Mouse (Mus musculus): Measurements from ENCODE around the gene Slc30a1. TPM values are rescaled to one million over a fixed set of nuclear protein-coding genes. Genes with fewer than 3 reads are reported as not detected.

The Slc30a1 gene
- total RNA-seq (2015; ENCODE audit: low replicate concordance) (12.6 and 16.6 TPM in 2 replicates), total RNA-seq (2017; ENCODE audit: low replicate concordance) (13.2 and 21.7 TPM in 2 replicates)

DNA sequence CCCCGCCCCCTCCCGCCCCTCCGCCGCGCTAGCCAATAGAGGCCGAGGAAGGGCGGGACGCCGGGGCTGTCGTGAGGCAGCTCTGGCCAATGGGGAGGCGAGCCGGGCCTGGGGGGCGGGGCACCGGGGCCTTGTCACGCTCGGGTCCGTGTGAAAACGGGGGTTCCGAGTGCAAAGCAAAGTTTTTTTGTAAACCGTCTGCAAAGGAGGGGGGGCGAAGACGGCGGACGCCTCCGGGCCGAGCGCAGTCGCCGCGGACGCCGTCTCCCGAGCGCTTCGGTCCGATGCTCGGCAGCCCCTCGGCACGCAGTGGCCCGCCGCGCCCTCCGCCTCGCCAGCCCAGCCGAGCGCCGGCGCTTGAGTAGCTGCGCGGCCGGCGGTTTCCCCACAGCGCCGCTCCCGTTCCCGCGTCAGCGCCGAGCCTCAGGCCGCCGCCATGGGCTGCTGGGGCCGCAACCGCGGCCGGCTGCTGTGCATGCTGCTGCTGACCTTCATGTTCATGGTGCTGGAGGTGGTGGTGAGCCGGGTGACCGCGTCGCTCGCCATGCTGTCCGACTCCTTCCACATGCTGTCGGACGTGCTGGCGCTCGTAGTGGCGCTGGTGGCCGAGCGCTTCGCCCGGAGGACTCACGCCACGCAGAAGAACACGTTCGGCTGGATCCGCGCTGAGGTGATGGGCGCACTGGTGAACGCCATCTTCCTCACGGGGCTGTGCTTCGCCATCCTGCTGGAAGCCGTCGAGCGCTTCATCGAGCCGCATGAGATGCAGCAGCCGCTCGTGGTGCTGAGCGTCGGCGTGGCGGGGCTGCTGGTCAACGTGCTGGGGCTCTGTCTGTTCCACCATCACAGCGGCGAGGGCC lies at the start of gene Slc30a1:
Slc30a1 (plus strand) TSS at position 197 of the 860 bp plus-strand sequence.
- ATAC-seq (replicated peaks; ENCODE audit: low FRiP score, poor library complexity, severe bottlenecking): peak; percentile 82

DNA sequence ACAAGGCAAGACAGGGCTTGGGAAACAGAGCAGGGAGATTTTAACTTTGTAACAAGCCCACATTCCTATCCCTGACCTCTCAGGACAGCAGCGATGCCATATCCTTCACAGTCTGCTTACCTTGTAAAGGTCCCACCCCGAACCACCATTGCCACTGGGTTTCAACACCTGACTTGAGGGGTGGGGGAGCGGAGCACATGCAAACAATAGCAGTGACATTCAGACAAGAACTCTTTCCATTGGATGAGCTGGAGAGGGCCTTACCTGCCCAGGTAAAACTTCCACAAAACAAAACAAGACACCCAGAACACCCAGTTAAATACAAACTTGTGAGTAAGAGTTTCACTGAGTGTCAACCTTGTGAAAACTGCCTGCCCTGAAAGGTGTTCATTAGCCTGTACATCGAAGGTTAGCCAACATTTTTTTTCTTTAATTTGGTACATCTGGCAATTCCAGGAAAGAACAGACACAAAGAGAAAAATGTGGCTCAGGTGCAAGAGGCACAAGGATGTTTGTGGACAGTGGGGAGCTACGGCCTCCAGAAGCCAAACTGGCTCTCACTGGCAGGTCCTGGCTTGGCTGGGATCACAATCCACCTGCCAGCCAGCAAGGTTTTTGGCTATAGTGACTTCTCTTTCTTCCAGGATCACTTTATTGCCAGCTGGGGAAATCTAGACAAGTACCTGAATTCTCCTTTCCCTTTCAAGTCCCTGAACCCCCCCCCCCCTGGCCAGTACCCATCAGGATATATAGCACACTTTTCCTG lies 49.5 kb upstream of the Slc30a1 start:
- ATAC-seq (replicated peaks; ENCODE audit: low FRiP score, poor library complexity, severe bottlenecking): no peak

DNA sequence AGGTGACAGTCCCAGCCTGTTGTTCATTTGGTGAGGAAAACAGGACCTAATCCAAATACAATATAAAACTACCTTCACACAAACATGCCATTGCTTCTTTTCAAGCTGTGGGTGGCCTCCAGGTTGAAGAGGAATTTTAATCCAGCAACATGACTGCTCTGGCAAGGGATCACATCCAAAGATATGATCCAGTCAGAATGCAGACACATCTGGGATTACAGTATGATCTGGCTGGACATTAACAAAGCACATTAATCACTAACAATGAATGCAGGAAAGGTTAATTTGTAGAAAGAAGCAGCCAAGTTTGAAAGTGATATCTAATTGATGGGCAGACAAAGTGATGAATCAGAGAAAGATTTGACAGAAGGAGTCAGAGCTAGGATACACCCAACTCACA lies 48.4 kb upstream of the Slc30a1 start:
- no peak for ATAC-seq (replicated peaks; ENCODE audit: low FRiP score, poor library complexity, severe bottlenecking)

DNA sequence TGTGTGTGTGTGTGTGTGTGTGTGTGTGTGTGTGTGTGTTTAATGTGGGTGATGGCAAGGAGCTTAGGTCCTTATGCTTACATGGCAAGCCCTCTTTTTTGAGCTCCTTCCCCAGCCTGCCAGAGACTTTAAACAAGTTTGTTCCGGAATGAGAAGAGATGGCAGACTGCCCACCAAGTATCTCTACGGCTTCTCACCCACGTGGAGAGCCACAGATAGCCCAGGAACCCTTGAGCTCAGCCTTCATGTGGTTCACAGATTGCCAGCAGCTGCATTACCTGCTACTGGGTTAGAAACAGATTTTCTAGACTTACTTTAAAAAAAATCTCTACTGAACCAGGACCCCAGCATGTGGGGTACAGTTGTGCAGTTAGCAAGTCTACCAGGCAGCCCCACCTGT lies 46.7 kb upstream of the Slc30a1 start:
- ATAC-seq (replicated peaks; ENCODE audit: low FRiP score, poor library complexity, severe bottlenecking): no peak

GRCm38 (mm10) chr1:191861247-191861646 lies 45.3 kb upstream of the Slc30a1 start:
- ATAC-seq (replicated peaks; ENCODE audit: low FRiP score, poor library complexity, severe bottlenecking): no peak

DNA sequence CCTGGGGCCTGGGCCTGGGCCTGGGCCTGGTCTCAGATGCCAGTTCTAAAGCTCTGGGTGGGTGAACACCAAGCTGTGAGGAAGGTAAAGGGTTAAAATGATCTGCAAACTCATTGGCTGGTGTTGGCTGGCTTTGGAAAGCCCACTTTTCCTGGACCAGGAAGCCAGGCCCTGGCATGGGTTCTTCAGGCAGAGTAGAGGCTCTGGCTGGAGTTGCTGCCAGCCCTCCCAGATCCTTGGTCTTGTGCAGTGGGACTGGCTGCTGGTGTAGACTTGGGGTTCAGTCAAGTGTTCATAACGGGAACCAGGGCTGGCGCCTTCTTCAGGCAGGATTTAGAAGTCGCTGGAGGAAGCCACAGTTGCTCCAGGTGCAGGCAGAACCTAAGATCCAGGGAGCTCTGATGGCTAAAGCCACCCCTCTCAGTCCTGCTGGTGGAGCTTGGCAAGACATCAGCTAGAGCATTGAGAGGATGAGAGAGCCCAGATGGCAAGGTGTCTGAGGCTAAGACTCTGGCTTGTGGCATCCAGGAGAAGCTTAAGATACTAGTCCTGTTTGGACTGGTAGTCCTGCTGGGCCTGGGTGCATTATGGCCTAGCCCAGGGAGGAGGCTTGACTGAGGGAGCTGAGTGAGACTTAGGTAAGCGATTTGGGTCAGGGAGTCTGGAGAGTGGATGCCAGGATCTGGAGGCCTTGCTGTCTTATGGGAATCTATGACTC lies 42.6 kb upstream of the Slc30a1 start:
- ATAC-seq (replicated peaks; ENCODE audit: low FRiP score, poor library complexity, severe bottlenecking): no peak

GRCm38 (mm10) chr1:191864551-191865027 lies 42.0 kb upstream of the Slc30a1 start:
- no peak for ATAC-seq (replicated peaks; ENCODE audit: low FRiP score, poor library complexity, severe bottlenecking)

- ATAC-seq (replicated peaks; ENCODE audit: low FRiP score, poor library complexity, severe bottlenecking): no peak
Measured at GRCm38 (mm10) chr1:191872076-191872710, 34.4 kb upstream of the Slc30a1 start.

GRCm38 (mm10) chr1:191875006-191875405 lies 31.6 kb upstream of the Slc30a1 start:
- peak; percentile 55; the same call in 1 of the 2 replicates for ATAC-seq (replicated peaks; ENCODE audit: low FRiP score, poor library complexity, severe bottlenecking)

DNA sequence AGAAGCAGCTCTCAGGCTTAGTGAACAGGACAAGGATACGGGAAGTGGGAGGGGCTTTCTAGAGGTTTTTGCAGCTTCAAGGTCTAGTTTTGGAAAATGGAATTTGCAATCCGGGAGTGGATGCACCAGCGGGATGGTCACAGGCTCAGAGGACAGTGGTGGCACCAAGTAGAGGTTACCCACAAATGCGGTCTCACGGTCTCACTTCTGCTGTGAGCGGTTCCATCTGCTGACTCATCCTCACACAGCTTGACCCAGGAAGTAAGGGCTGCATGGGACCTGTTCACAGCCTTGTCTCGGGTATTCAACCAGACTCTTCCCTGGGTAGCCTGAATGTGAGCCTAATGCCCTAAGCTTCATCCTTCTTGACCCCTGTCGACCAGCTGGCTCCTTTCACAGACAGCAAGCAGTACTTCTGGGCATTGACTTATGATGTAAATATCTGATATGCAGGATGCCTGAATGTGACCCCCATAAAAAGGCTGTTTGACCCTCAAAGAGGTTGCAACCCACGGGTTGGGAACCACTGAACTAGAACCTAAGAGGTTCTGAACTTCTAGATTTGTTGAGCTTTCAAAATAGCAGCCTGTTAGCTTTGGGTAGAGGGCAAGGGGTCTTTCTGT lies 30.8 kb upstream of the Slc30a1 start:
- ATAC-seq (replicated peaks; ENCODE audit: low FRiP score, poor library complexity, severe bottlenecking): no peak

DNA sequence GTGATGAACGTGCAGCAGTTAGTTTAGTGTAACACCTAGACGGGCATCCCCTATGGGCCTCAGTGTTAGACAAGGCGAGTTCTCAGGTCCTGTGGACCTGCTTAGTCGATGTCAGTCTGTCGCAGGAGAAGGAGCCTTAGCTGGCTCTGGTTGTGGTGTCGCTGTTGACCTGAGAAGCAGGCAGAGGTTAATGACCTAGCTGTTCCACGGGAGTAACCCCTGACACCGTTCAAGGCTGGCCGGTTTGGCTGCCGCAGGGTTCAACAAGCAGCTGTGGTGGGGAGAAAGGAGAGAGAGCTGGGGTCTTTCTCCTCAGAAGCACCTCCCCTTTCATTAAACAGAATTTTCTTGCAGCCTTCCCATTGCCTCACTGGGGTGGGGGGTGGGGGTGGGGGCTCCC lies 28.9 kb upstream of the Slc30a1 start:
- ATAC-seq (replicated peaks; ENCODE audit: low FRiP score, poor library complexity, severe bottlenecking): no peak

GRCm38 (mm10) chr1:191878518-191878921 lies 28.0 kb upstream of the Slc30a1 start:
- ATAC-seq (replicated peaks; ENCODE audit: low FRiP score, poor library complexity, severe bottlenecking): no peak

- ATAC-seq (replicated peaks; ENCODE audit: low FRiP score, poor library complexity, severe bottlenecking): peak; percentile 71
Measured at GRCm38 (mm10) chr1:191880247-191880646, 26.3 kb upstream of the Slc30a1 start.

DNA sequence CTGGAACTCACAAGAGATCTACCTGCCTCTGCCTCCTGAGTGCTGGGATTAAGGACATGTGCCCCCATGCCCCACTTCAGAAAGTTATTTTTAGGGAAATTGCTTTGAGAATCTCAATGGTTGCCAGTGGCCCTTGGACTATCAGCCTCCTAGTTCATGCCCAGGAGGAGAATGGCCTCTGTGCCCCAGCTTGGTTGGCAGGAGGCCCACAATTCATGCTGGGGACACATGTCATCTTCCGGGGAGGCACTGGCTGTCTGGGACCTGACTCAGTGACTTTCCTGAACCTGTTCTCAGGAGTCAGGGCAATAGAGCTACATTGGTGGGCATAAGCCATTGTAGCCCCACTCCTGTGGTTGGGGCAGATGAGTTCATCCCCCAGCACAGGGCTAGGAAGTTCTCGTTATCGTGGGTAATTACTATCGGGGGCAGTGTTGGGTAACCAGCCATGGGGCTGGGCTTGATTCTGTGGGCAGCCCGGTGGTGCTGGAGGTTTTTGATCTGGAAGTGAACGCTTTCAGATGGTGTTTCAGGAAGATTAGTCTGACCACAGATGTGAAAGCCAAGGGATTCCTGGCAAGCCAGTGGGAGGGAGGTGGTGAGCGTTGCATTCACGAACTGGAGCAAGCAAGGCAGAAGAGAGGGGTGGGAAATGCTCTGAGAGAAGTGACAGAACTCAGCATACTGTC lies 25.5 kb upstream of the Slc30a1 start:
- ATAC-seq (replicated peaks; ENCODE audit: low FRiP score, poor library complexity, severe bottlenecking): no peak

GRCm38 (mm10) chr1:191881663-191882062 lies 24.9 kb upstream of the Slc30a1 start:
- no peak for ATAC-seq (replicated peaks; ENCODE audit: low FRiP score, poor library complexity, severe bottlenecking)

DNA sequence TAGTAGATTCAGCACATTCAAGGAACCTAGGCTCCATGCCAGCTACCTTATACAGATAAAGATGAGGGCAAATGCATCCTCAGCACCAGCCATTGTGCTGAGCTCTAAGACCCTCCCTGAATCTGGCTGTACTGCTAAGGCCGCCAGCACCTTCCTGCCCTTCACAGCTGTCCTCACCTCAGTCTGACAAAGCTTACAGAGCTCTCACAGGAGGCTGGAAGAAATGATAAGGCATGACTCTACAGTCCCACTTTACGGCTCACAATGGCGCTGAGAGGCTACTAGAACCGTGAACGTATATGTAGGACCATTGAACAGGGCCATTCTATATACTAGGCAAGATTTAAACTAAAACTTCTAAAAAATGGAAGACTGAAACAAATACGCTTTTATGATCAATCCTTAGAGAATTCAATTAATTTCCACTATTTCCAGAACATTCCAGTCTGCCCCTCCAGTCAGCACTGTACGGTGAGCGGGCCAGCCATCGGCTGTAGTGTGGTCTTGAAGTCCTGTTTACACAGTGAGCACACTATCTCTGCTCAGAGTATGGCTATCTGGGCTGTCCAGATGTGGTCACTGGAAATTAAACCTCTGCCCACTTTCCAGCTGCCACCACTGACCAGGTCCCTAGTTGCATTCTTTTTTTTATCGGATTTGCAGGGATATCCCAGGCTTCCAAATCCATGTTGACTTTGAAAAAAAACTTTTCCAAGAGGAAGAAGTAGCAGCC lies 23.9 kb upstream of the Slc30a1 start:
- ATAC-seq (replicated peaks; ENCODE audit: low FRiP score, poor library complexity, severe bottlenecking): no peak

GRCm38 (mm10) chr1:191883654-191884053 lies 22.9 kb upstream of the Slc30a1 start:
- ATAC-seq (replicated peaks; ENCODE audit: low FRiP score, poor library complexity, severe bottlenecking): no peak

DNA sequence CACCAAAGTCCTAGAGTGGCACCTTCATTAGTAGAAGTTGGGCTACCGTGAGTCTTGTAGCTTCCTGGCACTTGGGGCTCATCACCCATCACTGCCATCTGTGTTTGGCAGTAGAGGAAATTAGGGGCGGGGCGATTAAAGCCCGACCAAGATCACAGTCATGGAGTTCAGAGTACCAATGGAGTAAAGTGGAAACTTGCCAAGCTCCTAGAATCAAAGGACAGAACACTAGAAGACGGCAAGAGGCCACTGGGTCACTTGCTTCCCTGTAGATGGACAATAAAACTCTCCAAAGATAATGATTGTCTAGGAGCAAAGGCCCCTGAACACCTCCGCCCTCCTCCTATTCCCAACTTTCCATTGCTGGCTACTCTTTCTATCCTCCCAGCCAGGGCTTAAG lies 14.7 kb upstream of the Slc30a1 start:
- ATAC-seq (replicated peaks; ENCODE audit: low FRiP score, poor library complexity, severe bottlenecking): no peak
